Mouse (Mus musculus) kidney, adult 10 weeks (tissue): ENCODE data around the gene Snx1. TPM values are rescaled to one million over a fixed set of nuclear protein-coding genes. Genes with fewer than 3 reads are reported as not detected.

Source experiments
- polyA plus RNA-seq: library from polyadenylated mRNA; stranded (reverse); fragments of 350-450 nt; fragmentation: Illumina TruSeq; extraction: RNeasy Lipid Tissue Mini Kit (QIAGEN cat#74804); gene quantifications from one replicate; pipeline ENCODE4 v1.2.3, GENCODE M21; 2014; ENCODE audit warnings: low read depth, low replicate concordance

The Snx1 gene
- 158 TPM for polyA plus RNA-seq

GRCm38 (mm10) chr9:66126456-66127192 is at the start of gene Snx1, which contains the start of gene Ciao2a:
Snx1 (minus strand) TSS chr9:66126587.
Ciao2a (plus strand) TSS chr9:66126611.

GRCm38 (mm10) chr9:66157958-66158830 is 31.8 kb upstream of the Snx1 start, which contains the start of gene Dapk2:
Dapk2 (plus strand) TSS chr9:66158223.

GRCm38 (mm10) chr9:66069583-66069982 is 56.8 kb downstream of the Snx1 start, which contains the start of gene Snx22:
Snx22 (minus strand) TSS chr9:66069719.

GRCm38 (mm10) chr9:66059583-66060307 is 66.6 kb downstream of the Snx1 start, which contains the start of gene Ppib:
Ppib (plus strand) TSS chr9:66060222.

Other genes with a start within 250 kb of the Snx1 start
- 0.73 TPM for gene Pclaf, start 236.3 kb downstream of the Snx1 start, polyA plus RNA-seq
- 53.4 TPM for gene Trip4, start 217.8 kb downstream of the Snx1 start, polyA plus RNA-seq
- 16.0 TPM for gene Csnk1g1, start 217.7 kb downstream of the Snx1 start, polyA plus RNA-seq
- gene Ppib, start 66.4 kb downstream of the Snx1 start, polyA plus RNA-seq: 218 TPM
- not detected for gene Snx22, start 56.9 kb downstream of the Snx1 start, polyA plus RNA-seq
- 126 TPM for gene Ciao2a, start within 50 bp of the Snx1 start, polyA plus RNA-seq
- 10.7 TPM for gene Dapk2, start 31.6 kb upstream of the Snx1 start, polyA plus RNA-seq
- 23.8 TPM for gene Herc1, start 223.9 kb upstream of the Snx1 start, polyA plus RNA-seq